Mouse (Mus musculus): ENCODE measurements around the gene Cdyl2.

GRCm38 (mm10) chr8:116774220-116774619, 41.4 kb upstream of the Cdyl2 start:
- TF ChIP-seq POLR2A (IDR thresholded peaks at IDR 0.05; ENCODE audit: control insufficient read depth in 1 of 2, insufficient read depth in 1 of 2, low read depth in 1 of 2, low read length in 2 of 2, poor library complexity in 1 of 2) (no peak), JUND (IDR thresholded peaks at IDR 0.05; ENCODE audit: low read depth, low read length) (no peak), GATA1 (IDR thresholded peaks at IDR 0.05; ENCODE audit: low read depth, low read length) (no peak), ZMIZ1 (IDR thresholded peaks at IDR 0.05; ENCODE audit: low read depth, low read length) (no peak), HCFC1 (IDR thresholded peaks at IDR 0.05; ENCODE audit: low read depth, low read length) (no peak), CTCF (IDR thresholded peaks at IDR 0.05 in 2 of 3, conservative IDR thresholded peaks at IDR 0.05 in 1 of 3; ENCODE audit: control insufficient read depth in 1 of 3, insufficient read depth in 1 of 3, low read depth in 2 of 3, low read length in 3 of 3, poor library complexity in 1 of 3, severe bottlenecking in 1 of 3) (no peak)

Measured in MEL (cell line).